Mouse (Mus musculus) effector memory CD4-positive, alpha-beta T cell, adult 7 months (primary cell): ENCODE data around the gene Glg1. TPM values are rescaled to one million over a fixed set of nuclear protein-coding genes. Genes with fewer than 3 reads are reported as not detected.

ENCODE experiments used
- polyA plus RNA-seq: library from polyadenylated mRNA; unstranded; fragments of 100-300 nt; shearing (Covaris generic); gene quantifications from one replicate; pipeline ENCODE4 v1.2.1, GENCODE M21; 2017

The Glg1 gene
- polyA plus RNA-seq, result 85.5 TPM

GRCm38 (mm10) chr8:111258631-111259407, at the start of gene Glg1:
Gene Glg1 (minus strand): TSS chr8:111259216.

GRCm38 (mm10) chr8:111299821-111300568, 41.0 kb upstream of the Glg1 start, which contains the start of gene Rfwd3:
Gene Rfwd3 (minus strand): TSS chr8:111300222.

Other genes starting within 250 kb of the Glg1 start
- gene Ddx19b, start 227.5 kb downstream of the Glg1 start, polyA plus RNA-seq, result 17.0 TPM
- gene Aars, start 226.1 kb downstream of the Glg1 start, polyA plus RNA-seq, result 46.6 TPM
- 21.2 TPM for gene Exosc6, start 202.9 kb downstream of the Glg1 start, polyA plus RNA-seq
- not detected for gene Clec18a, start 166.8 kb downstream of the Glg1 start, polyA plus RNA-seq
- 18.8 TPM for gene Pdpr, start 164.6 kb downstream of the Glg1 start, polyA plus RNA-seq
- 30.6 TPM for gene Rfwd3, start 41.0 kb upstream of the Glg1 start, polyA plus RNA-seq
- 5.2 TPM for gene Mlkl, start 79.0 kb upstream of the Glg1 start, polyA plus RNA-seq
- gene Fa2h, start 134.6 kb upstream of the Glg1 start, polyA plus RNA-seq, result not detected